Mouse (Mus musculus) adrenal gland, adult (tissue): ENCODE data around the gene Vmn1r135.
"Not testable (repeated sequence)": the region's sequence is repeated elsewhere in the genome, so short reads cannot be mapped to it uniquely, and the experiment has no call there.

Experiments
- DNase-seq, 2 experiments: peaks; one replicate each; pipeline ENCODE4 v3.0.0; 2022 to 2023; ENCODE audit warnings: low spot score in 1 of 2; ENCODE audit not compliant: inconsistent age in 2 of 2

Vmn1r135 gene

GRCm38 (mm10) chr7:21832051-21832450, at the start of gene Vmn1r135:
Gene Vmn1r135, plus strand, starts transcription at chr7:21832351.
- not testable (repeated sequence) for DNase-seq

GRCm38 (mm10) chr7:21796628-21797027, 35.5 kb upstream of the Vmn1r135 start, which contains the start of gene Gm4177:
Gene Gm4177, minus strand, starts transcription at chr7:21796728.
- DNase-seq: not testable (repeated sequence)

- DNase-seq: not testable (repeated sequence)
Observed at GRCm38 (mm10) chr7:21844167-21844566, 12.0 kb downstream of the Vmn1r135 start, which contains the start of gene Gm5725. Gene Gm5725, minus strand, starts transcription at chr7:21844267.
